Mouse (Mus musculus) cerebellum, adult 2 months (tissue): ENCODE data around the gene Gpi1.

ENCODE experiments used
- CTCF ChIP-seq: fragments of 200-500 bp; IDR thresholded peaks from 2 replicates; pipeline ENCODE4 v1.5.1; 2011; ENCODE audit warnings: low read depth, mild to moderate bottlenecking, control low read depth, low read length, moderate library complexity, borderline replicate concordance; ENCODE audit not compliant: insufficient read depth
- POLR2A ChIP-seq: fragments of 200-500 bp; IDR thresholded peaks from 2 replicates; pipeline ENCODE4 v1.6.1; 2011; ENCODE audit warnings: low read length, control low read depth, borderline replicate concordance; ENCODE audit not compliant: insufficient read depth

DNA sequence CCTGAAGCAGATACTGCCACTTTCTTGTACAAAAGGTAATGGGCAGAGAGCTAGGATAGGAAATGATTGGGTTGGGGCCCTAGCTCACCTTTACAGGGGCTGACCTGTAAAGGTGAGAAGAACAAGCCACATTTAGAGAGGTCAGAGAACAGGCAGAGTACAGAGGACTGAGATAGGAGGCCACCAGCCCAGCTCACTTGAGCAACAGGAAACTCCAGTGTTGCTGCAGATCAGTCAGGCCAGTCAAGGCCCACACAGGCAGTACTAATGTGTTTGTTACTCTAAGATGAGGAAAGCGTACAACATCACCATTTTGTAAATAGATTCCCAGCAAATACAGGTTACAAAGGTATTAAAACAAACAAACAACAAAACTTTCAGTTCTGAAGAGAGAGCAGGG lies 25.8 kb upstream of the Gpi1 start:
- no peak for TF ChIP-seq POLR2A
- no peak for TF ChIP-seq CTCF
